Mouse (Mus musculus) C2C12 (cell line): ENCODE measurements around the gene Gm4491. TPM values are rescaled to one million over a fixed set of nuclear protein-coding genes. Genes with fewer than 3 reads are reported as not detected.
"Not testable (repeated sequence)": the region's sequence is repeated elsewhere in the genome, so short reads cannot be mapped to it uniquely, and the experiment has no call there.

Experiments
- H3K27me3 ChIP-seq: one replicate; pipeline ENCODE4 v1.6.1; 2011; ENCODE audit not compliant: control insufficient read depth, insufficient read depth, insufficient read length
- H3K36me3 ChIP-seq: one replicate; pipeline ENCODE4 v1.6.1; 2011; ENCODE audit not compliant: control insufficient read depth, insufficient read depth
- H3K4me3 ChIP-seq: one replicate; pipeline ENCODE4 v1.5.1; 2011; ENCODE audit warnings: mild to moderate bottlenecking, control low read depth; ENCODE audit not compliant: poor library complexity, insufficient read depth, severe bottlenecking
- H3K79me2 ChIP-seq: one replicate; pipeline ENCODE4 v1.6.1; 2011; ENCODE audit not compliant: control insufficient read depth, insufficient read depth
- H3K79me3 ChIP-seq: one replicate; pipeline ENCODE4 v1.6.1; 2011; ENCODE audit warnings: low read depth, control low read depth
- H3ac ChIP-seq: one replicate; pipeline ENCODE3; 2011; ENCODE audit warnings: low read depth; ENCODE audit not compliant: control insufficient read depth, insufficient read length
- CEBPB ChIP-seq: IDR thresholded peaks from one replicate; pipeline ENCODE4 v1.6.1; 2011; ENCODE audit warnings: low read depth, mild to moderate bottlenecking, control low read depth, moderate library complexity
- CTCF ChIP-seq: IDR thresholded peaks from one replicate; pipeline ENCODE4 v1.5.1; 2011; ENCODE audit not compliant: control insufficient read depth, insufficient read depth, insufficient read length
- FOSL1 ChIP-seq: IDR thresholded peaks from one replicate; pipeline ENCODE4 v1.8.0; 2011; ENCODE audit warnings: mild to moderate bottlenecking, low read length; ENCODE audit not compliant: poor library complexity, insufficient read depth, severe bottlenecking
- MAX ChIP-seq: IDR thresholded peaks from one replicate; pipeline ENCODE4 v1.6.1; 2011; ENCODE audit warnings: mild to moderate bottlenecking, control low read depth
- MYOD1 ChIP-seq: IDR thresholded peaks from one replicate; pipeline ENCODE4 v1.6.1; 2011; ENCODE audit warnings: low read depth; ENCODE audit not compliant: control insufficient read depth, insufficient read length
- MYOG ChIP-seq: IDR thresholded peaks from one replicate; pipeline ENCODE4 v1.6.1; 2011; ENCODE audit not compliant: control insufficient read depth, insufficient read length; ENCODE audit errors: extremely low read depth
- USF1 ChIP-seq: IDR thresholded peaks from one replicate; pipeline ENCODE4 v1.6.1; 2011; ENCODE audit warnings: low read depth, mild to moderate bottlenecking, control low read depth, moderate library complexity
- polyA plus RNA-seq: library from polyadenylated mRNA; unstranded; fragments of >200 nt; fragmentation: generic; extraction: Trizol; gene quantifications from one replicate; pipeline ENCODE4 v1.2.1, GENCODE M21; 2012; ENCODE audit warnings: missing spikeins

Gene Gm4491
- polyA plus RNA-seq, 1 experiment, result not detected

DNA sequence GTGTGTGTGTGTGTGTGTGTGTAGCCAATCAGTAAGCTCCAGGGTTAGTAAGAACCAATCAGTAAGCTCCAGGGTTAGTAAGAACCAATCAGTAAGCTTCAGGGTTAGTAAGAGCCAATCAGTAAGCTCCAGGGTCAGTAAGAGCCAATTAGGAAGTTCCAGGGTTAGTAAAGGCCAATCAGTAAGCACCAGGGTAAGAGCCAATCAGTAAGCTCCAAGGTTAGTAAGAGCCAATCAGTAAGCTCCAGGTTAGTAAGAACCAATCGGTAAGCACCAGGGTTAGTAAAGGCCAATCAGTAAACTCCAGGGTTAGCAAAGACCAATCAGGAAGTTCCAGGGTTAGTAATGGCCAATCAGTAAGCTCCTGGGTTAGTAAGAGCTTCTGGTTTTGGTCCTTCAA, 32.8 kb downstream of the Gm4491 start:
- Histone ChIP-seq H3ac (no peak overlapping the region), H3K27me3 (no peaks in the 10 kb centered on the region), H3K36me3 (no peaks in the 10 kb centered on the region), H3K4me3 (no peak overlapping the region), H3K79me3 (no peaks in the 10 kb centered on the region), H3K79me2 (no peaks in the 10 kb centered on the region)
- TF ChIP-seq MAX (no peak), USF1 (no peak), CTCF (no peak), MYOD1 (no peak), MYOG (no peak), CEBPB (no peak), FOSL1 (no peak)

DNA sequence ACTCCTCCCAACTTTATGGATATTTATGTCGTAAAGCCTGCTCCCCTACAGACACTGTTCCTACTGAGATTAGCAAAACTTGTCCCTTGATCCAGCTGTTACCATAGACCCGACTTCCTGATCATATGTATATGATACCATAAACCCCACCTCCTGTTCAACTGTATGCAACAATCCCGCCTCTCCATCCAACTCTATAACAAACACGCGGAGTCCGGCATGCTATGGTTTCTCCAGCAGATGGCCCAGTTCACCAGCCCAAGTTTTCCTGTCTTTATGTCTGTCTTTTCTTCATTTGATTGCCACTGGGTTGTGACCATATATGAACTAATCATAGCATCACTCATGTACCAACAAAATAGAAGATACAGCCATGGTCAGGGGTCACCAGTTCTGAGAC, 40.1 kb downstream of the Gm4491 start:
- Histone ChIP-seq H3K79me2 (no peaks in the 10 kb centered on the region), H3K36me3 (no peaks in the 10 kb centered on the region), H3ac (no peak overlapping the region), H3K79me3 (no peaks in the 10 kb centered on the region), H3K4me3 (no peak overlapping the region), H3K27me3 (peaks cover 3% of the 10 kb centered on the region)
- TF ChIP-seq MAX, result no peak
- no peak for TF ChIP-seq MYOD1
- TF ChIP-seq MYOG, result no peak
- TF ChIP-seq CEBPB, result no peak
- TF ChIP-seq USF1, result no peak
- TF ChIP-seq CTCF, result no peak
- TF ChIP-seq FOSL1, result no peak

DNA sequence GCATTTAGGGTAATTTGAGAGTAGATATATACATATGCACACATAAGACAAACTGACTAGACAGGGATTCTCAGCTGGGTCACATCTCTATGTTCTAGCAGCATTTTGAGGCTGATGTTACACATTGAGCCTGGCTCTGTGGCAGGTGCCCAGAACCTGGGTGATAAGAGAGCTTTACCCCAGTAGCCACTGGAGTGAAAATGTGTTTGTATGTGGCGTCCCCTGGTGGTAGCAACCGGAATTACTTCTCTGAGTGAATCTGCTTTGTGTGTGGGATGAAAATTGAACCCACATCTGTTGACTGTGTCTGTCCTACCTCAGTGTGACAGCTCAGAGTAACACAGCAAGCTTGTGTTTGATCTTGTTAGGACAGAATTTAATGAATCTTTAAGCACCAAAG, 45.8 kb downstream of the Gm4491 start:
- H3K79me3 ChIP-seq, H3K79me2 ChIP-seq, H3ac ChIP-seq, H3K27me3 ChIP-seq, H3K36me3 ChIP-seq, H3K4me3 ChIP-seq: not testable (repeated sequence)

DNA sequence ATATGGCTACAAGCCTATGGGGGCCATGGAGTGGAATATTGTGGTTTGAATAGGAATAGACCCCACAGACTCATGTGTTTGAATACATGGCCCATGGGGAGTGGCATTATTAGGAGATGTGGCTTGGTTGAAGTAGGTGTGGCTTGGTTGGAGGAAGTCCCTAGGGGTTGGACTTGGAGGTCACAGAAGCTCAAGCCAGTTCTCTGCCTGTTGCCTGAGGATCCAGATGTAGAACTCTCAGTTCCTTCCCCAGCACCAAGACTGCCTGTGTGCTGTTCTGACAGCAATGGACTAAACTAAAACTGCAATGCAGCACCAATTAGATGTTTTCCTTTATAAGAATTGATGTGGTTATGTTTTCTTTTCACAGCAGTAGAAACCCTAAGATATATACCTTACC, 49.6 kb downstream of the Gm4491 start:
- TF ChIP-seq MYOD1 (no peak), FOSL1 (no peak), USF1 (no peak), MAX (no peak), CTCF (no peak), MYOG (no peak), CEBPB (no peak)
- H3K27me3 ChIP-seq, result no peaks in the 10 kb centered on the region
- no peaks in the 10 kb centered on the region for H3K79me2 ChIP-seq
- H3ac ChIP-seq, result no peak overlapping the region
- no peaks in the 10 kb centered on the region for H3K36me3 ChIP-seq
- H3K4me3 ChIP-seq, result no peak overlapping the region
- no peaks in the 10 kb centered on the region for H3K79me3 ChIP-seq

Other genes starting within 250 kb of the Gm4491 start
- 6.4 TPM for gene Zmym2, start 229.2 kb downstream of the Gm4491 start, polyA plus RNA-seq
- gene Gja3, start 57.8 kb downstream of the Gm4491 start, polyA plus RNA-seq, result 7.1 TPM
- gene Gjb2, start 11.2 kb downstream of the Gm4491 start, polyA plus RNA-seq, result not detected
- gene Gjb6, start 17.7 kb upstream of the Gm4491 start, polyA plus RNA-seq, result not detected